Mouse (Mus musculus): ENCODE results near the gene Ets1. TPM values are rescaled to one million over a fixed set of nuclear protein-coding genes. Genes with fewer than 3 reads are reported as not detected.

Ets1 gene
- polyA plus RNA-seq (2015; fragmentation: Nextera tagmentation; extraction: Ambion mirVana), result 108 and 115 TPM in 2 replicates

DNA sequence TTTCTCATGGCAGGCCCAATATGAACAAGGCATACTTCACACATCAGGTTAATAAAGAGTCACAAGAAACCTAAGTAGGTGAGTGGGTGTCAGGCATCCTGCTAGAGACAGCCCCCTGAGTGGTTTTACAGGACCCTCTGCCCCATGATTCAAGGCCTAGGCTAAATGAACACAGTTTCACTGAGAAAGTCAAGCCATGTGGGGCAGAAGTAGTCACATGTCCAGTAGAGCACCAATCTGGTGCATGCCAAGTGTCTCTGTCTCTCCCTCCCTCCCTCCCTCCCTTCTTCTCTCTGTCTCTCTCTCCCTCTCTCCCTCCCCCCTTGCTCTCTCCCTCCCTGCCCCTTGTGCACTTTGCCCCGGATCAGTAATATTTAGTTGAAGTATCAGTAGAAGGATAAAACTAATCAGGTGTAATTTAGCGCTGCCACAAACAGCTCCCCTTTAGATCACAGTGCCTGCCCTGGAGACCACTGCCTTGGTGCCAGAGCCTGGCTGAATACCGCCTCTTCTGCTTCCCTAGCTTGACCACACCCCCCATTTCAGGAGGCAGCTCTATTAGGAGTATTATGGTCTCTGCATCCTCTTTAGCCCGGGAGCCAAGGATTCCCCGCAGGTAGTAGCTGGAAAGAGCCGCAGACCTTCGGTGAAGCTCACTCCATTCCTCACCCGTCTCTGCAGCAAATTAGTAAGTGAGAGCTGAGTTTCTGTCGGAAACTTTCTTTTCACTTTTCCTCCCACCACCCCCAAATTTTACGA lies at the start of gene Ets1:
Ets1 (plus strand) TSS at position 595 of the 759 bp plus-strand sequence.
- H3K9me3 ChIP-seq (ENCODE audit: control insufficient read depth, low read length), result no peaks in the 10 kb centered on the region
- H3K4me3 ChIP-seq (ENCODE audit: low read length), result peak within 1 kb of the TSS; percentile 48
- peak within 1 kb of the TSS; percentile 50 for H3K9ac ChIP-seq (ENCODE audit: low read length)
- H3K4me2 ChIP-seq (ENCODE audit: low read depth, low read length), result peak within 1 kb of the TSS; percentile 67
- 2% methylated on average over 10 of the region's 10 CpGs for WGBS
- no peaks in the 10 kb centered on the region for H3K36me3 ChIP-seq (ENCODE audit: control insufficient read depth, insufficient read depth, low read length)
- peak; percentile 80 for ATAC-seq (ENCODE audit: low read depth)
- H3K4me1 ChIP-seq (replicated peaks; ENCODE audit: control insufficient read depth, insufficient read depth, low read length), result peaks cover 7% of the 10 kb centered on the region; the same call in 1 of the 2 replicates
- no peaks in the 10 kb centered on the region for H3K27me3 ChIP-seq (ENCODE audit: control insufficient read depth, insufficient read depth, low read depth, low read length)
- no peak within 1 kb of the TSS for H3K27ac ChIP-seq (ENCODE audit: low read length)

DNA sequence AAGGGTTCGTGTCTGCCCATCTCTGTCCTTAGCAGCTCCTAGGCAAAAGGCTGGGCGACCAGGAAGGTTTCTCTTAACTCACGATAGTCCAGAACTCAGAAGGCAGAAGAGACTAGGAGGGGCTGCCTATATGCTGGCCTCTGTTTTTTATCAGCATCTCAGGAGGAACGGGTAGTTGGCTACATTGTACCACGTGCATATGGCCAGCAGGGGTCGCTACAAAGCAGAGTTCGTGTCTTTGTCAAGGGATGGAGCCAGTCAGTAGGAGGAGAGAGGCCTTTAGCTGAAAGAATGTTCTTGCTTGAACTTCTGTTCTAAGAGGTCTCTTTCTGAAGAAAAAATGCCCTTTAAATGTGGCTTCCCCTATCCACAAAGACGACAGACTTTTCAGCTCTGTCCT lies 46.1 kb upstream of the Ets1 start:
- H3K4me3 ChIP-seq (ENCODE audit: low read length), result no peak overlapping the region
- no peaks in the 10 kb centered on the region for H3K9me3 ChIP-seq (ENCODE audit: control insufficient read depth, low read length)
- WGBS, result 6% methylated on average over 8 of the region's 8 CpGs
- H3K4me1 ChIP-seq (replicated peaks; ENCODE audit: control insufficient read depth, insufficient read depth, low read length), result peaks cover 15% of the 10 kb centered on the region
- H3K4me2 ChIP-seq (ENCODE audit: low read depth, low read length), result no peak overlapping the region
- ATAC-seq (ENCODE audit: low read depth), result peak; percentile 55; the same call in 1 of the 2 replicates
- no peaks in the 10 kb centered on the region for H3K36me3 ChIP-seq (ENCODE audit: control insufficient read depth, insufficient read depth, low read length)
- no peak overlapping the region for H3K9ac ChIP-seq (ENCODE audit: low read length)
- no peak overlapping the region for H3K27ac ChIP-seq (ENCODE audit: low read length)
- H3K27me3 ChIP-seq (ENCODE audit: control insufficient read depth, insufficient read depth, low read depth, low read length), result no peaks in the 10 kb centered on the region

DNA sequence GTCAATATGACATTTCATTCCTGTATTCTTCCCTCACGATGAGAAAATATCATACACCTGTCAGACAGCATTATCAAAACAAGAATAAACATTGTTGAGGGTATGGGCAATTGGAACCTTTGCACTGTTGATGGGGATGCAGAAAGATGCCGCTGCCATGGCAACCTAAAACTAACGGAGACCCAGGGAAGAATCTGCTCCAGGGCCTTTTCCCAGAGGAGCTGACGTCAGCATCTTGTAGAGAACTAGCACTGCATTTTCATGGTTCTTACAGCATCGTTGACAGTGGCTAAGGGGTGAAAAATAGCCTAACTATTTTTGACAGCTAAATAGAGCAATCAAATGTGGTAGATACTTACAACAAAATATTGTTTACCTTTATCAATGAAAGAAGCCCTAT lies 45.5 kb upstream of the Ets1 start:
- H3K27me3 ChIP-seq (ENCODE audit: control insufficient read depth, insufficient read depth, low read depth, low read length), result no peaks in the 10 kb centered on the region
- H3K4me3 ChIP-seq (ENCODE audit: low read length), result no peak overlapping the region
- peaks cover 15% of the 10 kb centered on the region for H3K4me1 ChIP-seq (replicated peaks; ENCODE audit: control insufficient read depth, insufficient read depth, low read length)
- WGBS, result 70% methylated on average over 5 of the region's 5 CpGs
- no peak overlapping the region for H3K9ac ChIP-seq (ENCODE audit: low read length)
- H3K36me3 ChIP-seq (ENCODE audit: control insufficient read depth, insufficient read depth, low read length), result no peaks in the 10 kb centered on the region
- no peak overlapping the region for H3K27ac ChIP-seq (ENCODE audit: low read length)
- no peaks in the 10 kb centered on the region for H3K9me3 ChIP-seq (ENCODE audit: control insufficient read depth, low read length)
- no peak for ATAC-seq (ENCODE audit: low read depth)
- no peak overlapping the region for H3K4me2 ChIP-seq (ENCODE audit: low read depth, low read length)

DNA sequence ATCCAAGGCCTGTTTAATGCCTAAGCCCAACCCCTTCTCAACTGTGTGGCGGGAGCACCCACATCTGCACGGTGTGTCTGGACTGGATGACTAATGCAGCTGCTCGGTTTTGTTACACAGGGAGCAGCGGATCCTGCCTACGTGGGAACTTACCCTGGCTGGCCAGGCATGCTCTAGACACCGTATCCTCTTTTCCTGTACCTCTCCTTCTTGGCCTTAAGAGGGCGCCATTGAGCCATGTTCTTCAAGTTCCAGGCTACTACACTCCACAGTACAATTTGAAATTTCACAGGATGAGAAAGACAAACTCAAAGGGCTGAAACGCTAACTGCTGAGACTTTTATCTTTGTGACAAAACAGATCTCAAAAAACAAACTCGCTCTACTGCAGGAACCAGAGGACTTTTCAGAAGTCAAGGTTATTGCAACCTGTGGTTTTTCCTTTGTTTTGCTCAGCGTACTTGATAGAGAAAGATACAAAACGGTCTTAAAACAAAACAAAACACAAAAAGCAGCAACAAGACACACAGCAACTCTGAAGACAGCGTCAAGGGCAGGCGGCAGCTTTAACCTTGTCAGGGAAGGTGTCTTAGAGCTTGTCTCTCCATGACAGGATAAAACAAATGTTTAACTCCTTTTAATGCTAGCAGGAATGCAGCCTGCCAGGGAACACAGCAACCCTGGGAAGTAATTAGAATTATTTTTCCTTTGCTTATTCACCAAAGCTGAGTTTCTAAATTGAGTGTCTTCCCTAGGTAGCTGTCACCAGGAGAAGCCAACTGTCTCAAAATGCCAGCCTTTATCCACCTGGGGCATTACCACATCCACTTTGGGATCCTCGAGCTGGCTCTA lies 44.1 kb upstream of the Ets1 start:
- WGBS, result 9% methylated on average over 14 of the region's 14 CpGs
- H3K27me3 ChIP-seq (ENCODE audit: control insufficient read depth, insufficient read depth, low read depth, low read length), result no peaks in the 10 kb centered on the region
- H3K27ac ChIP-seq (ENCODE audit: low read length), result peak overlapping the region; percentile 14
- H3K9me3 ChIP-seq (ENCODE audit: control insufficient read depth, low read length), result no peaks in the 10 kb centered on the region
- H3K4me1 ChIP-seq (replicated peaks; ENCODE audit: control insufficient read depth, insufficient read depth, low read length), result peaks cover 15% of the 10 kb centered on the region
- H3K36me3 ChIP-seq (ENCODE audit: control insufficient read depth, insufficient read depth, low read length), result no peaks in the 10 kb centered on the region
- H3K4me2 ChIP-seq (ENCODE audit: low read depth, low read length), result peak overlapping the region; percentile 33; the same call in 1 of the 2 replicates
- H3K9ac ChIP-seq (ENCODE audit: low read length), result peak overlapping the region; percentile 8; the same call in 1 of the 2 replicates
- H3K4me3 ChIP-seq (ENCODE audit: low read length), result no peak overlapping the region
- peak; percentile 89 for ATAC-seq (ENCODE audit: low read depth)

DNA sequence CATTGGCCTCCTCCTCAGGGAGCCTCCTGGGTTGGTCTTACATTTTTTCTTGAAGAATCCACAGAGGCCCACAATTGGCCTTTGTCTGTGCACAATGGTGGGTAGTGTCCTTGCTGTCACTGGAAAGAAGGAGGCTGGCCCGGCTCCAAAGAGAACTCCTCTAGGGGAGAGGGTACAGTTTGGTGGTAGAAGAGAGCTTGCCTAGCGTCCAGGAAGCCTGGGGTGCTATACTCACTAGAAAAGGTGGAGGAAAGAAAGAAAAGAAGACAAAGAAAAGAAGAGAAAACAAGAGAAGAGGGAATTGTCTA lies 43.5 kb upstream of the Ets1 start:
- no peak overlapping the region for H3K4me3 ChIP-seq (ENCODE audit: low read length)
- peak; percentile 24; the same call in 1 of the 2 replicates for ATAC-seq (ENCODE audit: low read depth)
- H3K9ac ChIP-seq (ENCODE audit: low read length), result no peak overlapping the region
- H3K27me3 ChIP-seq (ENCODE audit: control insufficient read depth, insufficient read depth, low read depth, low read length), result no peaks in the 10 kb centered on the region
- peaks cover 15% of the 10 kb centered on the region for H3K4me1 ChIP-seq (replicated peaks; ENCODE audit: control insufficient read depth, insufficient read depth, low read length)
- H3K27ac ChIP-seq (ENCODE audit: low read length), result no peak overlapping the region; the same call in 1 of the 2 replicates
- 42% methylated on average over 2 of the region's 2 CpGs for WGBS
- no peak overlapping the region for H3K4me2 ChIP-seq (ENCODE audit: low read depth, low read length)
- no peaks in the 10 kb centered on the region for H3K9me3 ChIP-seq (ENCODE audit: control insufficient read depth, low read length)
- no peaks in the 10 kb centered on the region for H3K36me3 ChIP-seq (ENCODE audit: control insufficient read depth, insufficient read depth, low read length)

DNA sequence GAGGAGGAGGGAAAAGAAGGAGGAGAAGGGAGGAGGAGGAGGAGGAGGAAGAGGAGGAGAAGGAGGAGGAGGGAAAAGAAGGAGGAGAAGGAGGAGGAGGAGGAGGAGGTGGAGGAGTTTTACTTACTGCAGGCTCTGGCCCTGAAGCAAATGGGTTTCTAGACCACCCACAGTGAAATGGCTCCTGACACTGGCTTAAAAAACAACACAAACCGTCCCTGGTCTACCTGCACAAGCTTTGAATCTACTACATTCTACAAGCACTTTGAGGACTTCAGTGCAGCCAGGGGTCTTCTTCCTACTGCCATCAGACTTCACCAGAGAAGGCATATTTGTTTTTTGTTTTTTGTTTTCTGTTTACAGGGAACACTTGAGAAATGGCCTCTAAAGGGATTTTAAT lies 42.2 kb upstream of the Ets1 start:
- H3K4me1 ChIP-seq (replicated peaks; ENCODE audit: control insufficient read depth, insufficient read depth, low read length), result peaks cover 15% of the 10 kb centered on the region
- no peak for ATAC-seq (ENCODE audit: low read depth)
- WGBS, result 14% methylated on average over 1 of the region's 1 CpGs
- H3K27me3 ChIP-seq (ENCODE audit: control insufficient read depth, insufficient read depth, low read depth, low read length), result no peaks in the 10 kb centered on the region
- H3K9ac ChIP-seq (ENCODE audit: low read length), result no peak overlapping the region
- no peak overlapping the region for H3K4me3 ChIP-seq (ENCODE audit: low read length)
- no peak overlapping the region for H3K4me2 ChIP-seq (ENCODE audit: low read depth, low read length)
- no peak overlapping the region for H3K27ac ChIP-seq (ENCODE audit: low read length)
- no peaks in the 10 kb centered on the region for H3K9me3 ChIP-seq (ENCODE audit: control insufficient read depth, low read length)
- H3K36me3 ChIP-seq (ENCODE audit: control insufficient read depth, insufficient read depth, low read length), result no peaks in the 10 kb centered on the region

DNA sequence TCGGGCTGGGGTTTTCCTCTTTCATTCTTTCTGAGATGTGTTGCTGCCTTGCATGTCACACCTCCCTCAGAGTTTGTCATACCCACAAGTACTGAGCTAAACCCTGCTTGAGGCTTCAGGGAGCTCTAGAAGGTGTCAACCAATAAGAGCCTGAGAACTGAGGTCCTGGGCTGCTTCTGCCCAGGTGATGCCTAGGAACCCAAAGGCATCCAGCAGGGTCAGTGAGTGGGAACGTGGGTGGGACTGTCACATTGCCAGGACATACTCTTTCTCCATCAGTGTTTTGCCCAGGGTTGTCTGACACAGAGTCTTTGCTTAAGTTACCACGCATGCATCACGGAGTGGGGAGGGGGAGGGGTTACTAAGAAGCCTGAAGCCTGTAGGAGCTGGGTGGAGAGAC lies 41.7 kb upstream of the Ets1 start:
- H3K36me3 ChIP-seq (ENCODE audit: control insufficient read depth, insufficient read depth, low read length), result no peaks in the 10 kb centered on the region
- H3K27me3 ChIP-seq (ENCODE audit: control insufficient read depth, insufficient read depth, low read depth, low read length), result no peaks in the 10 kb centered on the region
- 0 out of 2 replicates have a peak overlapping the region, but pooled peaks have one; percentile 20 for H3K27ac ChIP-seq (ENCODE audit: low read length)
- H3K9ac ChIP-seq (ENCODE audit: low read length), result no peak overlapping the region
- H3K4me3 ChIP-seq (ENCODE audit: low read length), result no peak overlapping the region
- ATAC-seq (ENCODE audit: low read depth), result no peak
- no peaks in the 10 kb centered on the region for H3K9me3 ChIP-seq (ENCODE audit: control insufficient read depth, low read length)
- WGBS, result 31% methylated on average over 4 of the region's 4 CpGs
- H3K4me2 ChIP-seq (ENCODE audit: low read depth, low read length), result no peak overlapping the region
- H3K4me1 ChIP-seq (replicated peaks; ENCODE audit: control insufficient read depth, insufficient read depth, low read length), result peaks cover 15% of the 10 kb centered on the region

DNA sequence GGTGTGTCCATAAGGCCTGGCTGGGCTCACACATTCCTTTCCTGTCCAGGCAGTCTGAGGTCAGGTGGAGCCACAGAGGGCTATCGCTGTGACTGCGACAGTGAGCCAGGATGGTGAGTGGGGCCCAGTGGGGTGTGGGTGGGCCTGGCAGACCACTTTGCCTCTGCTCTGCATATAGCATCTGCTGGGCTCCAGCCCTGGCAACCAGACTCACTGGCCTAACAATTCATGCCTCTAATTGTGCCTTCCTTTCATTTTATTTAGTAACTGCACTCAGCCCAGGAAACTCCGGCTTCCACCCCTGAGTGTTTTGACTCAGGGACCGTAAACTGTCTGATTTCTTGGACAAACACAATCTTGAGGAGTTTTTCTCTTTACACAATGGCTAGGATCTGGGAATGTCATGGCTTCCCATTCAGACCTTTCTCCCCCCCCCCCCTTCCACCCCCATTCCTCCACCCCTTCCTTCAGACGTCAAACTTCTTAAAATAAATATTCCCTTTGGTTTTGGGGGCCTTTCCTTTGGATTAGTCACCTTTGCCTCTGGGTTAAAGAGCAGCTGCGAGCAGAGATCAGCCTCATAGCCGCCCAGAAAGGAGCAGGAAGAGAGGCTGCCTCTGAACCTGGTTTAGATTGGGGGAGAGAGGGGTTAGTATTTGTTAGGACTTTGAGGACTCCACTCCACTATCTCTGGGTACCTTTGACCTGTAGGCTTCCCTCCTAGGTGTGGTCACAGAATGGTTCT lies 40.8 kb upstream of the Ets1 start:
- Histone ChIP-seq H3K27ac (ENCODE audit: low read length) (peak overlapping the region; percentile 28; the same call in 1 of the 2 replicates), H3K27me3 (ENCODE audit: control insufficient read depth, insufficient read depth, low read depth, low read length) (no peaks in the 10 kb centered on the region), H3K9ac (ENCODE audit: low read length) (no peak overlapping the region), H3K4me1 (replicated peaks; ENCODE audit: control insufficient read depth, insufficient read depth, low read length) (peaks cover 13% of the 10 kb centered on the region), H3K4me2 (ENCODE audit: low read depth, low read length) (no peak overlapping the region), H3K4me3 (ENCODE audit: low read length) (no peak overlapping the region), H3K9me3 (ENCODE audit: control insufficient read depth, low read length) (no peaks in the 10 kb centered on the region), H3K36me3 (ENCODE audit: control insufficient read depth, insufficient read depth, low read length) (no peaks in the 10 kb centered on the region)
- ATAC-seq (ENCODE audit: low read depth), result no peak
- 46% methylated on average over 7 of the region's 7 CpGs for WGBS

DNA sequence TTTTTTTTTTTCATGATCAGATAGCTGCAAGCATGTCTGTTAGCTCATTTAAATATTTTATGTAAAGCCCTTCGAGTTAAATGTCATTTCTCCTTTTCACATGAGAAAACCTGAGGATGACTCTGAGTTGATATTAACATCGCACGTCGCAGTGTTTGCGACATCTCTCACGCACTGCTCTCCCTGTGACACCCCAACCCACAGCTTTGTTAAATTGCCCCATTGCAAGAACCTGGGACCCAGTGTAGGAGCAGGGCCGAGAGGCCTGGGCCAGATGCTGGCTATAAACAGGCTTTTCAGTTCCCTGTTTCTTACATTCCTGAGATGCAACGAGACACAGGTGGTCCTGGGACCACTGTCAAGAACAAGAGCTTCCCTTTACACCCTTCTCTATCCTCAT lies 39.7 kb upstream of the Ets1 start:
- Histone ChIP-seq H3K27me3 (ENCODE audit: control insufficient read depth, insufficient read depth, low read depth, low read length) (no peaks in the 10 kb centered on the region), H3K36me3 (ENCODE audit: control insufficient read depth, insufficient read depth, low read length) (no peaks in the 10 kb centered on the region), H3K9ac (ENCODE audit: low read length) (no peak overlapping the region), H3K4me1 (replicated peaks; ENCODE audit: control insufficient read depth, insufficient read depth, low read length) (peaks cover 13% of the 10 kb centered on the region), H3K4me3 (ENCODE audit: low read length) (no peak overlapping the region), H3K9me3 (ENCODE audit: control insufficient read depth, low read length) (no peaks in the 10 kb centered on the region), H3K4me2 (ENCODE audit: low read depth, low read length) (no peak overlapping the region), H3K27ac (ENCODE audit: low read length) (no peak overlapping the region)
- WGBS, result 72% methylated on average over 8 of the region's 8 CpGs
- ATAC-seq (ENCODE audit: low read depth), result no peak
